Mouse (Mus musculus) cerebellum, postnatal 36 days (tissue): ENCODE data around the gene A430089I19Rik.
"Not testable (repeated sequence)": the region's sequence is repeated elsewhere in the genome, so short reads cannot be mapped to it uniquely, and the experiment has no call there.

Experiments
- DNase-seq, 2 experiments: peaks; one replicate each; pipeline ENCODE4 v3.0.0; 2021 to 2022; ENCODE audit warnings: mixed read lengths in 2 of 2

The A430089I19Rik gene

DNA sequence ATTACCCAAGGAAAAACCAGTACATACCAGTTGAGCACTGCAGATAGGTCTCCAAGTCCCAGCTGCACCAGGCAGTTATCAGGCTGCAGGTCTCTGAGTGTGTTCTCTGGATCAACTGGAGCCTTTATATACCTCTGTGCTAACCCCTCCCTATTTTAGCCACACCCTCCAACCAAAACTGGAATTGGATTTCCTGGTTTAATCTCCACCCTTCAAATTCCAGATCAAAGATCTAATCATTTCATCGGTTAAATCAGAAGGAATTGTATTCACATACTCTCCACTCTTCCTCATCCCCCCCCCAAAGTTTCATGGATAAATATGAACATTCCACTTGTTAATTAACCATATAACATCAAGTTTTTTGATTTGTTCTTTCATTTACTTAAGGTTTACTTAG, at the start of gene A430089I19Rik:
Gene A430089I19Rik (minus strand): TSS at position 101 of the 400 bp plus-strand sequence.
- DNase-seq: not testable (repeated sequence)

DNA sequence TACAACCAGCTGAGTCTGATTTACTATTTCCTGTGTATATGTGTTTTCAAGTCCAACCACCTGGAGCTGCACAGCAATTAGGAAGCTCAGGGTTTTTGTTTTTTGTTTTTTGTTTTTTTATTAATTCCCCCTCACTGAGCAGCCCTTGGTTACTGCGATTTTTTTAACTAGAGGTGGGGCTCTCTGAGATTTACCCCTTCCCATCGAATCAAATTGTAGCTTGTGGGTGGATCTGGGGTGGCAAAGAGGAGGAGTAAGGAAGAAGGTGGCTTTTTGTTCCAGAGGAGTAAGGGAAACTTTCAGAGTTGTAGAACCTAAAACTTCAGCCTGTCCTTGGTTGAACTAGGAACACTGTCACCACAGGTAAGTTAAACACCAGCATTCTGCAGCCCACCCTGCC, 32.9 kb upstream of the A430089I19Rik start, which contains the start of gene AA792892:
Gene AA792892 (plus strand): TSS at position 301 of the 400 bp plus-strand sequence.
- DNase-seq: not testable (repeated sequence)

DNA sequence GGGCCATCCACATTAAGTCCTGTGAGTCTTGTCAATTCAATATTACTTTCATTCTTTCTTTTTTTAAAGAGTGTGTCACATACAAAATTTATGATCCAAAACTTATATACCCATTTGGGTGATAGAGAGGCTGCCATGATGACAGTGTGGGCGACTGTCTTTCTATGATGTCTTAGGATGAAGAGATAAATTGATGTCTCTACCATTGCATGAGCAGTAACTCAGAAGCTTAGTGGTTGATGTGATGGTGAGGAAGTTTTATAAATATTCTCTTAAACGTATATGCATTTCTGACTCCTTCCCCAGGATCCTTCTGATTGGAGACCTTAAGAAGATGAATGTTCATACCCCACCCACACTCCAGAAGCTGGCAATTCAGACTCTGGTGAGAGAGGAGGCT, 7.5 kb upstream of the A430089I19Rik start, which contains the start of gene Gm6502:
Gene Gm6502 (plus strand): TSS at position 301 of the 400 bp plus-strand sequence.
- not testable (repeated sequence) for DNase-seq
